Mouse (Mus musculus) skeletal muscle tissue, adult 2 months (tissue): Measurements from ENCODE around the gene C1qtnf6.

Experiments
- DNase-seq: peaks from one replicate; pipeline ENCODE4 v3.0.0-alpha.2; 2012; ENCODE audit warnings: low read depth, low spot score

C1qtnf6 gene

GRCm38 (mm10) chr15:78480111-78480510, 51.1 kb downstream of the C1qtnf6 start:
- DNase-seq: no peak

- DNase-seq: peak; percentile 28
Measured at GRCm38 (mm10) chr15:78479470-78479869, 51.7 kb downstream of the C1qtnf6 start.

- no peak for DNase-seq
Measured at GRCm38 (mm10) chr15:78478073-78478472, 53.1 kb downstream of the C1qtnf6 start.

GRCm38 (mm10) chr15:78476878-78477277, 54.3 kb downstream of the C1qtnf6 start:
- no peak for DNase-seq

- DNase-seq: no peak
Measured at GRCm38 (mm10) chr15:78475604-78476031, 55.6 kb downstream of the C1qtnf6 start.

GRCm38 (mm10) chr15:78473442-78473841, 57.8 kb downstream of the C1qtnf6 start:
- DNase-seq: no peak
